Mouse (Mus musculus) hematopoietic multipotent progenitor cell, adult 10-12 weeks (in vitro differentiated cells): ENCODE measurements around the gene A630095N17Rik. TPM values are rescaled to one million over a fixed set of nuclear protein-coding genes. Genes with fewer than 3 reads are reported as not detected.

Experiments used
- polyA plus RNA-seq: library from polyadenylated mRNA; stranded (reverse); fragments of >175 nt; gene quantifications from 2 replicates; pipeline ENCODE4 v1.2.3, GENCODE M21; 2012; ENCODE audit warnings: low replicate concordance

The A630095N17Rik gene
- 0.28 TPM in 1 of 2 replicates, not detected in the other for polyA plus RNA-seq

DNA sequence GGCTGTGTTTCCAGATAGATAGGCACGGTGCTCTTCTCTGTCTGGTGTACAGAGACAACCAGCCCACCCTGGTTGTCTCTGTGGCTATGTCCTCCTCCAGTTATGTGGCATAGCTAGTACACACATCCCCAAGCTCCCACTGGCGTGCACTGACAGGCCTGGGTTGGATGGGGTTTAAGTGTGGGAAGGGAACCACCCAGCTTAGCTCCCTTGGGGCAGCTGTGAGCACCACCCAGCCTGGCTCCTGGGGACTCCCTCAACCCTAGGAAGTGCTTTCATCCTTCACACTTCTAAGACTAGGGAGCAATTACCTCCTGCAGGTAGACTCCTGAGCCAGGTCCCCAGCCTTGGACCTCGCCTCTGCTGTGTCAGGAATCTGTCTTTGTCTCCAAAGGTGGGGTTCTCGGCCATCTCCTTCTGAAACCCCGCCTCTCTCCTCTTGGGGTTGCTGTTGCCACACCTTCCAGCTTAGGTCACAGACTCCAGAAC lies at the start of gene A630095N17Rik:
A630095N17Rik (minus strand) TSS at position 439 of the 489 bp plus-strand sequence.

DNA sequence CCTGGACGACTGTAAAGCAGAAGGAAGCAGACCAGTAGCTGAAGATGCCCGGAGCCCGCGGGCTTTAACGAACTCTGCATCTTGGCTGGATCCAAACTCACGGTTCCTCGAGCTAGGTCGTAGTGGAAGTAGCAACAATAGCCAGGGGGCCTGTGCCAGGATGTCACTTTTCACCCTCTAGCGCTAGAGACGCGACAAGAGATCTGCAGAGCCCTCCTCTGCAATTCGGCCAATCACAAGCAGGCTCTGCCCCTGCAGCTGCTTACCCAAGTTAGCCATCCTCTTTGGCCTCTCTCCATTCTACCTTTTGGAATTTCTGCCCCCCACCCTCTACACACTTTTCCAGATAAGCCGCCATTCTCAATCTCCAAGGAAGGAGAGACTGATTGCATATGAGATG lies 46.3 kb upstream of the A630095N17Rik start, which contains the start of gene Resp18:
Resp18 (minus strand) TSS at position 188 of the 400 bp plus-strand sequence.

DNA sequence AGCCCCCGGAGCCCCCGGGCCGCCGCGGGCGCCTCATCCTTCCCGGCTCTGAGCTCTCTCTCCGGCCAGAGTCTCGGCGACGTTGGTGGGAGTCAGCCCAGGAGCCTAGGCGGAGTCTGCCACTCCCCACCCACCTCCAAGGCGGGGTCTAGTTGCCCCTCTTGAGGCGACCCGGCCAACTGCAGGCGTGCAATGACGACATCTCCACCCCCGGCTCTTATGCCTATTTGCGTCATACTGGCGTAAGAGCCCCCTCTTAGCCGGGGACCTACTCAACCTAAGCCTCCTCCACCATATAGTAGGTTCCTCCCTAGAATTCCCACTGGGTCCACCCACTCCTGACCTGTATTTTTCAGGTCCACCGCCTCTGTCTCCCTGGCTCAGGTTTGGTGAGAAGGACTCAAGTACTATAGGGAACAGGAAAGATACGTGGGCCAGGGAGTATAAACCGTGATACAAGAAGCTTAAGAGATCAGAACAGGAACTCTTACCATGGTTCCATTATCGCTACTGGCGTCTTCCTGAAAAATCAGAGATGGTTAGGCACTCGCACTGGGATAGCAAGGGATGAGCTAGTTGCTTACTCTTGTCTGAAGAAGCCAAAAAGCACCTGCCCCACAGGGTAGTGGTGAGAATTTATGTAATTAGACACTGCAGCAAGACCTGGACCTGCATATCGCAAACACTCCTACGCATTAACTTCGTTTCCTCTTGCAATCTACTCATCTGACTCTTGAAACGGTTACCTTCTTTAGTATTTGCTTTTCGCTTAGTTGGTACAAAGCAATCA lies 32.4 kb upstream of the A630095N17Rik start, which contains the start of gene Ptprn:
Ptprn (minus strand) TSS at position 412 of the 790 bp plus-strand sequence.

DNA sequence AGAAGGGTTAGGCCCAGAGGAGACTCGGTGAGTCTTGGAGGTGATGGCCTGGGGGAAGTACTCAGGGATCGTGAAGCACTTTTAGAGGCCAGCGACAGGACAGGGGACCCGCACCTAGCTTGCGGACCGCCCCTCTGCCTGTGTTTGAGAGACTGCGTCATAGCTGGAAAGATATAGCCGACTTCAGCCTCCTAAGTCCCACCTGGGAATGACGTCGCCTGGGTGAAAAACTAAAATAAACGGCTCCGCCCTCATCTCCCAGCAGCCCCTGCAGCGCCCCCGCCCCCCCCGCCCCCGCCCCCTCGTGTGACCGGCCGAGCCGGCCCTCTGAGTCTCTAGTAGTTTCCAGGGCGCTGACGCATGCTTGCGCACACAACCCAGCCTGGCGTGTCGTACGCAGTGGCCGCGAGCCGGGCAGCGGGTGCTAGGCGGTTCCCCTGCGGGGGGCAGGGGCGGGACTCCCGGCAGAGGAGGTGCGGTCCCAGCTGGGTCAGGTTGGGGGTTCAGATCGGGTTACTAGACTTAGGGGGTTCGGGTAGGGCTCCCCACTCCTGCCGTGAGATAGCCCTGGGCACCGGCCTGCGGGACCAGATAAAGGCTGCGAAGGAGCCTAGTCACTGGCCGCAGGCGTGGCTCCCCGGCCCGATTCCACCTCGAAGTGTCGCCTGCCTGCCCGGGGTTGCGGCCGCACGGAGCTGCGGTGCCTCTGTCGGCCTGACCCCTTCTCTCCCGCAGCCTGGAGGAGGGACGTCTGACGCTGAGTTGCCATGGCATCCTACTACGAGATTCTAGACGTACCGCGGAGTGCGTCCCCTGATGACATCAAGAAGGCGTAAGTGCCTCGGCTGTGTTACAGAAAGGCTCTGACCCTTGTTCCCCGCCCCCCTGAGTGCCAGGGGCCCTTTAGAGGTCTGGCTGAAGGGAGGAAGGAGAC lies 4.5 kb upstream of the A630095N17Rik start, which contains the start of gene Dnajb2:
Dnajb2 (plus strand) TSS at position 290 of the 934 bp plus-strand sequence.

DNA sequence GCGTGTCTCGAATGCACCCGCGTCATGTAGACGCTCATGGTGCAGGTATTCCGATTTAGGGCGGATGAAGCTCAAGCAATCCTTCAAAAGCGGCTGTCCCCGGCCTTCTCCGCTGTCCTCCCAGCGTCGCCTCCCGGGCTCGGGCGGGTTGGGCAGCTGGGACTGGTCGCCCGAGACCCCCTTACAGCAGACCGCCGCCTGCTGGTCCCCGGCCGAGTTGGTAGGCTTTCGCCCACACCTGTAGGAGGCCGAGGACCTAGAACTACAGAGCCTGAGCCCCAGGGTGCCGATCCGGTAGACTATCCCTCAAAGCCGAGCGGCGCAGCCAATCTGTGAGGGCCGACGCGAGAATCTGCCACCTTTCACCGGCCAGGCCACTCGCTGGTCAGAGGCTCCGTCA lies 12.4 kb downstream of the A630095N17Rik start, which contains the start of gene Tuba4a:
Tuba4a (minus strand) TSS at position 335 of the 400 bp plus-strand sequence.

DNA sequence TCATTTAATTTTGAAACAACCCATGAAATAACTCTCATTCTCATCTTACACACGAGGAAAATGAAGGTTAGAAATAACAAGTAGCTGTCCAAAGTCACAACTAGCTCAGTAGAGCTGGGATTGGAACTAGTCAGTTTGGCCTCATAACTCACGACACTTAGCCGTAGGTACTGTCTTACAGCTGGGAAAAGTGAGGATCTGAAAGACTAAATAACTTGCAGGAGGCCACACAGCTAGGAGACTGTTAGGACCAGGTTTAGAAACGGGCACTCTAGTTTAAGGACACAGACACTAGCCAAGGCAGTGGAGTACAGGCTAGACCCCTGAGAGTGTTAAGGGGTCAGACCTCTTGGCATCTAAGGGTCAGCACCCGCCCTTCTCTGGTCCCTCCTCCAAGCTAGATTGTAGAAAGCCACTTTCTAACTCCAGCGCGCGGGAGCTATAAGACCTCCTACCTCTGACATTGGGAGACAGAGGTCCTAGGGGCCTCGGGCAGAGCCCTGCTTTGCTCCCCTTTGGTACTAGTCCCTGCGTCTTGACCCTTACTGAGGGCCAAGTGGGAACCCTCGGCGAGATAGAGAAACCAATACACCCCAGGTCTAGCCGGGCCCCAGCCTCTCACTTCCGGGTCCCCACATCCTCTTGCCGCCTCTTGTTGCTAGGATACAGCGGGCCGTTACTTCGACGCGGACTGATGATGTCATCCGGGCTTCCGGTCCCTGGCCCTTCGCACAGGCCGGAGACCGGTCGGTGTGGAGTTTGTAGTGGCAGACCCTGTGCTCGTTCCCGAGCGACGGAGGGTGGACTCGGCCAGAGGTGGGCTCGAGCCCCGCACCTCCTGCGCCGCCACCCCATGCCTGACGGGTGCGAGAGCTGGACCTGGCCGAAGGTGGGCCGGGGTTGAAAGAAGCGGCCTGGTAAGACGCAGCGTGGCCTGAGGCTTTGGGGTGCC lies 21.5 kb downstream of the A630095N17Rik start, which contains the start of the genes Glb1l and Stk16:
Glb1l (minus strand) TSS at position 678 of the 952 bp plus-strand sequence.
Stk16 (plus strand) TSS at position 703 of the 952 bp plus-strand sequence.

DNA sequence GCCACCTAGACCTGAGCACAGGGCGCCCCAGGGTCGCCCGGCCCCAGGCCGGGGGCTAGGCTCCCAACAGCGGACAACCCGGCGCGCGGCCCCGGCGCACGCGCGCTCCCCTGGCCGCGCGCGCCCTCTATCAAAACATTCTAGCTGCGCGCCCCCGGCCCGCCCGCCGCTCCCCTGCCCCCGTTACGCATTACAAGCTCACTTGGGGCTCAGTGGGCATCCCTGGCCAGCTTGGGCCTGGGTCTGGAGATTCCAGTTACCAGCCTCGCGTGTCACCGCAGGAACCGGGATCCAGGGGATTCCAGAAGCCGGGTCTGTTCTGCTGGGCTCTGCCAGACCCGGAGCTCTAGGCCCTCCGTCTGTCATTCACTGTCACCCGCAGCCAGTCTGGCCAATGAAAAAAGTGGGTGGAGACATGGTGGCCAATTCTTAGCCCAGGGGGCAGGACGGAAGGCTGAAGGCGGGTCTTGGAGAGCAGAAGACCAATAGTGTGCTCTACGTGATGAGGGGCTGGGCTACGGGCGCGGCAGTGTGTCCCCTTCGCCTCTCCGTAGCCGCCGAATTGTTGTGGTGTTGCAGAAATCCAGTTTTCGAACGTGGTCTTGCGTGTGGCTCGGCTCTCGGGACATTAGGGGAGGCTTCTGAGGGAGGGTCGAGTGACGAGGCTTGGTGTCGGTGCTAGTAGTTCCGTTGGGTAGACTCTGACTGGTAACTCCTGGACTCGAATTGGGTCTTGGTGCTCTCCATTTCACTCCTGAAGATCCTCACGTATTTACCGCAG lies 40.1 kb downstream of the A630095N17Rik start, which contains the start of the genes Ankzf1 and Atg9a:
Ankzf1 (plus strand) TSS at position 530 of the 781 bp plus-strand sequence.
Atg9a (minus strand) TSS at position 575 of the 781 bp plus-strand sequence.

DNA sequence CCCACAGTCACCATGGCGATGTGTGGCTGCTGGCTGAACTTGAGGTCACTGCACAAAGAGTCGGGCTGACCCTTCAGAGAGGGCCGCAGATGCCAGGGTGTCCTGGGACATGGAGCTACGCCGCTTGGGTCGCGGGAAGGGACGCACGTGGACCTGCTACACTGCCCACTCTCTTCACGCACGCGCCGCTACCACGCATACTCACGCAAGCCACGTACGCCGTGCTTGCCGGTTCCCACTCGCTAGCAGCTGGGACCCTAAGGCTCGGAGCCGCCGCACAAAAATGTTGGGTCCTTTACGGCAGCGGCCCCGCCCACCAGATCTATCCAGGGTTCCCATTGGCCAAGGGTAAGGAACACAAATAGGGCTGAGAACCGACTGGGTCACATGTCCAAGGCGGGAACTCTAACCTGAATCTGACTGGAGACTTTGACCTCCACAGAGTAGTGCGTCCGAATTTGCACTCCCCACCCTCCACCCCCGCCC lies 51.8 kb downstream of the A630095N17Rik start, which contains the start of gene Abcb6:
Abcb6 (minus strand) TSS at position 288 of the 486 bp plus-strand sequence.

Other genes starting within 250 kb of the A630095N17Rik start
- gene Nhej1, start 106.9 kb downstream of the A630095N17Rik start, polyA plus RNA-seq, result 0.49 and 0.71 TPM in 2 replicates
- gene Slc23a3, start 98.2 kb downstream of the A630095N17Rik start, polyA plus RNA-seq, result 0.15 TPM in 1 of 2 replicates, not detected in the other
- gene Cnppd1, start 89.4 kb downstream of the A630095N17Rik start, polyA plus RNA-seq, result 63.0 and 65.5 TPM in 2 replicates
- 81.2 and 167 TPM in 2 replicates for gene Retreg2, start 89.3 kb downstream of the A630095N17Rik start, polyA plus RNA-seq
- gene Zfand2b, start 63.5 kb downstream of the A630095N17Rik start, polyA plus RNA-seq, result 18.0 and 31.8 TPM in 2 replicates
- gene Abcb6, start 51.7 kb downstream of the A630095N17Rik start, polyA plus RNA-seq, result 0.13 and 7.2 TPM in 2 replicates
- gene Ankzf1, start 40.0 kb downstream of the A630095N17Rik start, polyA plus RNA-seq, result 11.8 and 19.3 TPM in 2 replicates
- 41.2 and 51.7 TPM in 2 replicates for gene Atg9a, start 39.9 kb downstream of the A630095N17Rik start, polyA plus RNA-seq
- gene Glb1l, start 21.3 kb downstream of the A630095N17Rik start, polyA plus RNA-seq, result 0.58 and 0.97 TPM in 2 replicates
- gene Stk16, start 21.3 kb downstream of the A630095N17Rik start, polyA plus RNA-seq, result 61.2 and 158 TPM in 2 replicates
- gene Tuba4a, start 12.2 kb downstream of the A630095N17Rik start, polyA plus RNA-seq, result 16.3 and 47.0 TPM in 2 replicates
- 18.6 and 44.4 TPM in 2 replicates for gene Dnajb2, start 4.3 kb upstream of the A630095N17Rik start, polyA plus RNA-seq
- gene Ptprn, start 32.4 kb upstream of the A630095N17Rik start, polyA plus RNA-seq, result 0.25 and 0.55 TPM in 2 replicates
- gene Resp18, start 46.3 kb upstream of the A630095N17Rik start, polyA plus RNA-seq, result not detected in 2 replicates
- 31.1 and 62.9 TPM in 2 replicates for gene Dnpep, start 85.9 kb upstream of the A630095N17Rik start, polyA plus RNA-seq
- gene Des, start 128.2 kb upstream of the A630095N17Rik start, polyA plus RNA-seq, result 0.42 and 3.0 TPM in 2 replicates
- gene Speg, start 143.2 kb upstream of the A630095N17Rik start, polyA plus RNA-seq, result 1.3 and 3.6 TPM in 2 replicates
- gene Gmppa, start 203.8 kb upstream of the A630095N17Rik start, polyA plus RNA-seq, result 112 and 181 TPM in 2 replicates
- gene Asic4, start 218.3 kb upstream of the A630095N17Rik start, polyA plus RNA-seq, result not detected in 2 replicates
- 43.0 and 64.3 TPM in 2 replicates for gene Chpf, start 247.2 kb upstream of the A630095N17Rik start, polyA plus RNA-seq
- gene Tmem198, start 247.4 kb upstream of the A630095N17Rik start, polyA plus RNA-seq, result 2.5 and 7.4 TPM in 2 replicates